Mouse (Mus musculus): ENCODE data around the gene Tprkb.
"Not testable (repeated sequence)": the region's sequence is repeated elsewhere in the genome, so short reads cannot be mapped to it uniquely, and the experiment has no call there.

- TF ChIP-seq EP300 (IDR thresholded peaks at IDR 0.05; ENCODE audit: insufficient read depth, low read depth, low read length); CTCF (IDR thresholded peaks at IDR 0.05; ENCODE audit: low read depth, low read length); POLR2A (IDR thresholded peaks at IDR 0.05; ENCODE audit: insufficient read depth, low read length): not testable (repeated sequence)
Observed at GRCm38 (mm10) chr6:85918341-85918740, 6.7 kb downstream of the Tprkb start.
